Mouse (Mus musculus) heart, embryonic 12.5 days (tissue): Measurements from ENCODE around the gene Gm8297. TPM values are rescaled to one million over a fixed set of nuclear protein-coding genes. Genes with fewer than 3 reads are reported as not detected.
"Not testable (repeated sequence)": the region's sequence is repeated elsewhere in the genome, so short reads cannot be mapped to it uniquely, and the experiment has no call there.

Experiments used
- ATAC-seq: fragments of 200-750 bp; cut with Nextera tagmentation; 2 replicates; pipeline ENCODE4 v1.8.0; 2017; ENCODE audit warnings: moderate TSS enrichment, moderate library complexity; ENCODE audit not compliant: insufficient number of reproducible peaks, low FRiP score
- H3K27ac ChIP-seq: fragments of 300-500 bp; sonication (generic); 2 replicates; pipeline ENCODE4 v1.5.1; 2016; ENCODE audit warnings: mild to moderate bottlenecking, moderate library complexity; ENCODE audit not compliant: poor library complexity, severe bottlenecking
- H3K27me3 ChIP-seq: fragments of 300-500 bp; sonication (generic); replicated peaks from 2 replicates; pipeline ENCODE4 v1.6.1; 2016; ENCODE audit warnings: mild to moderate bottlenecking, moderate library complexity
- H3K36me3 ChIP-seq: fragments of 300-500 bp; sonication (generic); 2 replicates; pipeline ENCODE4 v1.6.1; 2016; ENCODE audit warnings: mild to moderate bottlenecking, moderate library complexity
- H3K4me1 ChIP-seq: fragments of 300-500 bp; sonication (generic); replicated peaks from 2 replicates; pipeline ENCODE4 v1.6.1; 2016; ENCODE audit warnings: mild to moderate bottlenecking
- H3K4me2 ChIP-seq: fragments of 300-500 bp; sonication (generic); 2 replicates; pipeline ENCODE4 v1.6.1; 2016; ENCODE audit warnings: mild to moderate bottlenecking, moderate library complexity
- H3K4me3 ChIP-seq: fragments of 300-500 bp; sonication (generic); 2 replicates; pipeline ENCODE4 v1.5.1; 2016; ENCODE audit warnings: mild to moderate bottlenecking
- H3K9ac ChIP-seq: fragments of 300-500 bp; sonication (generic); 2 replicates; pipeline ENCODE4 v1.6.1; 2016; ENCODE audit warnings: mild to moderate bottlenecking, moderate library complexity
- H3K9me3 ChIP-seq: fragments of 300-500 bp; sonication (generic); replicated peaks from 2 replicates; pipeline ENCODE4 v1.6.1; 2016; ENCODE audit warnings: mild to moderate bottlenecking, moderate library complexity
- WGBS: fragments of 180-500 bp; shearing (Covaris S2); methylation state at CpG from one replicate; pipeline ENCODE4 v1.1.7; 2016; 5-methylcytosine and 5-hydroxymethylcytosine counted together
- polyA plus RNA-seq: library from polyadenylated mRNA; unstranded; fragments of >200 nt; fragmentation: Nextera tagmentation; extraction: Ambion mirVana; gene quantifications from 2 replicates; pipeline ENCODE4 v1.2.1, GENCODE M21; 2016

The Gm8297 gene
- 0.30 TPM in 1 of 2 replicates, not detected in the other for polyA plus RNA-seq

DNA sequence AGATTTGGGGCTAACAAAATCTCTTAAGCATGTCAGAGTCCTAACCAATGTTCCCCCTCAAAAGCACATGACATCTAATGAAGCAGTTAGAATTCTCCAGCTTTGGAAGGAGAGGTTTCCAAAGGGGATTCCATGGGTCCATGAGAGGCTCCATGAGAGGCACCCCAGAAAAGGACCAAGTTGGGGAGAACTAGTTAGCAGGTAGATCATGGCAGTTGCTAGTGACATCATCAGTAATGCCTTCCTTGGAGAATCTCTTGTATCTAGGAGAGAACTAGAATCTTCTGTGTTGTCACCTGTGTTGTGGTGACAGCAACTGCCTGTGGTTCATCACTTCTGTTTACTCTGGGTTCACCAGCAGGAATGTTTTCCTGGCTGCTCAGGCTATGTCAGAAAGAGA, at the start of gene Gm8297:
Gene Gm8297, plus strand, starts transcription at position 301 of the 400 bp plus-strand sequence.
- H3K27me3 ChIP-seq, H3K27ac ChIP-seq, H3K36me3 ChIP-seq, H3K9me3 ChIP-seq, H3K4me1 ChIP-seq, H3K9ac ChIP-seq, H3K4me2 ChIP-seq, ATAC-seq, H3K4me3 ChIP-seq: not testable (repeated sequence)

DNA sequence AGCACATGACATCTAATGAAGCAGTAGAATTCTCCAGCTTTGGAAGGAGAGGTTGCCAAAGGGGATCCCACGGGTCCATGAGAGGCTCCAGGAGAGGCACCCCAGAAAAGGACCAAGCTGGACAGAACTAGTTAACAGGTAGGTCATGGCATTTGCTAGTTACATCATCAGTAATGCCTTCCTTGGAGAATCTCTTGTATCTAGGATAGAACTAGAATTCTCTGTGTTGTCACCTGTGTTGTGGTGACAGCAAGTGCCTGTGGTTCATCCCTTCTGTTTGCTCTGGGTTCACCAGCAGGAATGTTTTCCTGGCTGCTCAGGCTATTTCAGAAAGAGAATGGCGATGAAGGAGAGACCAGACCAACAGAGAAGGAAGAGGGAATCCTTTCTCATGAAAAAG, 31.9 kb downstream of the Gm8297 start, which contains the start of gene Gm3298:
Gene Gm3298, plus strand, starts transcription at position 301 of the 400 bp plus-strand sequence.
- WGBS = 64% methylated on average over 1 of the region's 2 CpGs
- H3K4me3 ChIP-seq, ATAC-seq, H3K36me3 ChIP-seq, H3K9me3 ChIP-seq, H3K9ac ChIP-seq, H3K27ac ChIP-seq, H3K4me2 ChIP-seq, H3K4me1 ChIP-seq, H3K27me3 ChIP-seq: not testable (repeated sequence)

Other genes starting within 250 kb of the Gm8297 start
- gene Gm9602, start 207.6 kb upstream of the Gm8297 start, polyA plus RNA-seq = not detected in 2 replicates
- not detected in 2 replicates for gene Gm3269, start 145.8 kb upstream of the Gm8297 start, polyA plus RNA-seq
- 1.9 and 2.1 TPM in 2 replicates for gene Gm3264, start 128.4 kb upstream of the Gm8297 start, polyA plus RNA-seq
- not detected in 2 replicates for gene Gm3278, start 91.5 kb upstream of the Gm8297 start, polyA plus RNA-seq
- not detected in 2 replicates for gene Gm3298, start 32.0 kb downstream of the Gm8297 start, polyA plus RNA-seq
- not detected in 2 replicates for gene 4930555G01Rik, start 66.7 kb downstream of the Gm8297 start, polyA plus RNA-seq
- 3.4 and 3.7 TPM in 2 replicates for gene Gm8281, start 87.1 kb downstream of the Gm8297 start, polyA plus RNA-seq
- 0.18 TPM in 1 of 2 replicates, not detected in the other for gene Gm8279, start 147.6 kb downstream of the Gm8297 start, polyA plus RNA-seq
- gene Gm3317, start 180.6 kb downstream of the Gm8297 start, polyA plus RNA-seq = not detected in 2 replicates
- gene Gm8271, start 201.9 kb downstream of the Gm8297 start, polyA plus RNA-seq = not detected in 2 replicates